Mouse (Mus musculus) cerebellum, adult 2 months (tissue): ENCODE results near the gene Arid1b.

Experiments
- CTCF ChIP-seq: fragments of 200-500 bp; IDR thresholded peaks from 2 replicates; pipeline ENCODE4 v1.5.1; 2011; ENCODE audit warnings: low read depth, mild to moderate bottlenecking, control low read depth, low read length, moderate library complexity, borderline replicate concordance; ENCODE audit not compliant: insufficient read depth
- POLR2A ChIP-seq: fragments of 200-500 bp; IDR thresholded peaks from 2 replicates; pipeline ENCODE4 v1.6.1; 2011; ENCODE audit warnings: low read length, control low read depth, borderline replicate concordance; ENCODE audit not compliant: insufficient read depth

GRCm38 (mm10) chr17:5132987-5133355, 138.8 kb downstream of the Arid1b start:
- TF ChIP-seq CTCF (no peak), POLR2A (no peak)
